Mouse (Mus musculus) natural killer cell, adult 2 months (primary cell): ENCODE measurements around the gene Tbc1d23.
"Not testable (repeated sequence)": the region's sequence is repeated elsewhere in the genome, so short reads cannot be mapped to it uniquely, and the experiment has no call there.

Experiments
- DNase-seq, 2 experiments: peaks; one replicate each; pipeline ENCODE4 v3.0.0; 2022; ENCODE audit warnings: low spot score in 2 of 2

Tbc1d23 gene

GRCm38 (mm10) chr16:57231089-57231936 lies at the start of gene Tbc1d23:
Gene Tbc1d23 (minus strand): TSS chr16:57231504.
- DNase-seq = peak; percentile 95 to 96

- no peak for DNase-seq
These were observed 49.2 kb upstream of the Tbc1d23 start for GRCm38 (mm10) chr16:57280221-57281217.

GRCm38 (mm10) chr16:57278976-57279626 lies 47.8 kb upstream of the Tbc1d23 start:
- DNase-seq = no peak

- no peak for DNase-seq
These were observed 38.4 kb upstream of the Tbc1d23 start for GRCm38 (mm10) chr16:57269751-57270150.

- no peak for DNase-seq
These were observed 36.9 kb upstream of the Tbc1d23 start for GRCm38 (mm10) chr16:57268058-57268841.

- no peak for DNase-seq
These were observed 35.8 kb upstream of the Tbc1d23 start for GRCm38 (mm10) chr16:57267068-57267467.

- no peak for DNase-seq
These were observed 28.8 kb upstream of the Tbc1d23 start for GRCm38 (mm10) chr16:57260152-57260551.

- DNase-seq = peak in 1 of 2 experiments; percentile 29
These were observed 28.2 kb upstream of the Tbc1d23 start for GRCm38 (mm10) chr16:57259356-57260083.

GRCm38 (mm10) chr16:57251589-57252421 lies 20.5 kb upstream of the Tbc1d23 start:
- no peak for DNase-seq

- no peak for DNase-seq
These were observed 19.7 kb upstream of the Tbc1d23 start for GRCm38 (mm10) chr16:57250991-57251390.

- DNase-seq = no peak
These were observed 16.2 kb upstream of the Tbc1d23 start for GRCm38 (mm10) chr16:57247464-57247863.

GRCm38 (mm10) chr16:57246596-57246995 lies 15.3 kb upstream of the Tbc1d23 start:
- DNase-seq = peak in 1 of 2 experiments; percentile 41

GRCm38 (mm10) chr16:57243858-57244248 lies 12.5 kb upstream of the Tbc1d23 start:
- DNase-seq = peak; percentile 41 to 71

GRCm38 (mm10) chr16:57243205-57243857 lies 12.0 kb upstream of the Tbc1d23 start:
- peak in 1 of 2 experiments; percentile 15 for DNase-seq

GRCm38 (mm10) chr16:57242857-57243204 lies 11.5 kb upstream of the Tbc1d23 start:
- no peak for DNase-seq

GRCm38 (mm10) chr16:57235871-57236510 lies 4.7 kb upstream of the Tbc1d23 start:
- DNase-seq = no peak

GRCm38 (mm10) chr16:57231937-57232310 lies 620 bp upstream of the Tbc1d23 start:
- not testable (repeated sequence) for DNase-seq

- no peak for DNase-seq
These were observed 4.9 kb downstream of the Tbc1d23 start for GRCm38 (mm10) chr16:57226444-57226843.
